Comparison of ENCODE assay signal across 8 mouse cellular contexts in genomic region chr3:103101909-103102308, GRCm38 (mm10). TPM values are rescaled to one million over a fixed set of nuclear protein-coding genes. Genes with fewer than 3 reads are reported as not detected.
DNase-seq lines count a peak whose midpoint lies in the region; ATAC-seq and TF ChIP-seq lines count a peak whose summit lies in the region.

No protein-coding gene starts in this region.

- H3K9me3 ChIP-seq in kidney, embryonic 14.5 days (ENCODE audit: control insufficient read depth, low read length) = no peaks in the 10 kb centered on the region
- H3K9me3 ChIP-seq in MEL (replicated peaks; ENCODE audit: insufficient read depth, low read length) = no peaks in the 10 kb centered on the region
- no peaks in the 10 kb centered on the region for H3K9me3 ChIP-seq in forebrain, embryonic 11.5 days (ENCODE audit: control insufficient read depth, low read length)
- no peaks in the 10 kb centered on the region for H3K9me3 ChIP-seq in limb, embryonic 13.5 days

- no peak for TF ChIP-seq EP300 in MEL (IDR thresholded peaks at IDR 0.05; ENCODE audit: low read depth in 1 of 2, low read length in 2 of 2)

- TF ChIP-seq CTCF in MEL (IDR thresholded peaks at IDR 0.05 in 2 of 3, conservative IDR thresholded peaks at IDR 0.05 in 1 of 3; ENCODE audit: control insufficient read depth in 1 of 3, insufficient read depth in 1 of 3, low read depth in 2 of 3, low read length in 3 of 3, poor library complexity in 1 of 3, severe bottlenecking in 1 of 3) = no peak

- H3K79me2 ChIP-seq in MEL (ENCODE audit: control insufficient read depth, insufficient read depth, low read length, poor library complexity) (no peaks in the 10 kb centered on the region; the same call in 1 of the 2 replicates), myocyte (ENCODE audit: control insufficient read depth, insufficient read depth) (no peaks in the 10 kb centered on the region)

- H3K4me1 ChIP-seq in kidney, embryonic 14.5 days (ENCODE audit: control insufficient read depth, insufficient read depth, low read length) = no peaks in the 10 kb centered on the region
- no peaks in the 10 kb centered on the region for H3K4me1 ChIP-seq in MEL (ENCODE audit: control insufficient read depth in 1 of 2, insufficient read depth in 2 of 2, low read length in 2 of 2)
- H3K4me1 ChIP-seq in forebrain, embryonic 11.5 days (replicated peaks; ENCODE audit: control insufficient read depth, insufficient read depth, low read length) = peaks cover 2% of the 10 kb centered on the region; the same call in 1 of the 2 replicates
- 0 out of 2 replicates have a peak, but pooled peaks cover 13% of the 10 kb centered on the region for H3K4me1 ChIP-seq in limb, embryonic 13.5 days

- ATAC-seq in kidney, embryonic 14.5 days (ENCODE audit: low FRiP score, low TSS enrichment) = peak; percentile 54
- no peak; the same call in 1 of the 2 replicates for ATAC-seq in forebrain, embryonic 11.5 days (replicated peaks; ENCODE audit: low FRiP score)
- ATAC-seq in limb, embryonic 13.5 days (ENCODE audit: low FRiP score, low read depth) = peak; percentile 42; the same call in 1 of the 2 replicates

- no peaks in the 10 kb centered on the region for H3K27me3 ChIP-seq in kidney, embryonic 14.5 days (ENCODE audit: control insufficient read depth, insufficient read depth, low read length)
- H3K27me3 ChIP-seq in MEL (ENCODE audit: control insufficient read depth in 1 of 2, insufficient read depth in 2 of 2, low read length in 2 of 2) (no peaks in the 10 kb centered on the region), myocyte (ENCODE audit: control insufficient read depth, insufficient read depth, insufficient read length) (no peaks in the 10 kb centered on the region)
- H3K27me3 ChIP-seq in forebrain, embryonic 11.5 days (ENCODE audit: control insufficient read depth, insufficient read depth, low read length) = peaks cover 10% of the 10 kb centered on the region; the same call in 1 of the 2 replicates
- H3K27me3 ChIP-seq in limb, embryonic 13.5 days = no peaks in the 10 kb centered on the region

- H3K27ac ChIP-seq in kidney, embryonic 14.5 days (ENCODE audit: low read depth, low read length) = no peak overlapping the region
- no peak overlapping the region for H3K27ac ChIP-seq in MEL (ENCODE audit: control insufficient read depth, low read depth, low read length)
- no peak overlapping the region for H3K27ac ChIP-seq in forebrain, embryonic 11.5 days (ENCODE audit: low read depth, low read length)
- H3K27ac ChIP-seq in limb, embryonic 13.5 days = peak overlapping the region; percentile 81; the same call in 1 of the 2 replicates

- H3K4me2 ChIP-seq in kidney, embryonic 14.5 days (replicated peaks; ENCODE audit: low read depth, low read length) = peak overlapping the region; percentile 97
- peak overlapping the region; percentile 94 for H3K4me2 ChIP-seq in forebrain, embryonic 11.5 days (ENCODE audit: low read depth, low read length, severe bottlenecking)
- H3K4me2 ChIP-seq in limb, embryonic 13.5 days (replicated peaks) = peak overlapping the region; percentile 89
- H3K4me2 ChIP-seq in myocyte (ENCODE audit: low read depth) = peak overlapping the region; percentile 99

- no peak for TF ChIP-seq RAD21 in MEL (IDR thresholded peaks at IDR 0.05; ENCODE audit: low read depth, low read length)

- H3K36me3 ChIP-seq in kidney, embryonic 14.5 days (ENCODE audit: control insufficient read depth, insufficient read depth, low read length) = no peaks in the 10 kb centered on the region
- H3K36me3 ChIP-seq in MEL (ENCODE audit: control insufficient read depth in 1 of 2, insufficient read depth in 2 of 2, low read length in 2 of 2) (peaks cover 0 to 9% of the 10 kb centered on the region in 2 experiments; a peak in 2 of 4 replicates), myocyte (ENCODE audit: control insufficient read depth, insufficient read depth) (no peaks in the 10 kb centered on the region)
- no peaks in the 10 kb centered on the region for H3K36me3 ChIP-seq in forebrain, embryonic 11.5 days (ENCODE audit: control insufficient read depth, insufficient read depth, low read length)
- H3K36me3 ChIP-seq in limb, embryonic 13.5 days = no peaks in the 10 kb centered on the region

- 1% methylated on average over 14 of the region's 14 CpGs for WGBS in kidney, embryonic 14.5 days
- 3% methylated on average over 14 of the region's 14 CpGs for WGBS in forebrain, embryonic 11.5 days
- WGBS in limb, embryonic 13.5 days = under 1% methylated on average over 14 of the region's 14 CpGs

- H3K9ac ChIP-seq in kidney, embryonic 14.5 days (ENCODE audit: low read depth, low read length) = peak overlapping the region; percentile 69
- peak overlapping the region; percentile 56 for H3K9ac ChIP-seq in MEL (ENCODE audit: control insufficient read depth, low read depth, low read length, poor library complexity, severe bottlenecking)
- H3K9ac ChIP-seq in forebrain, embryonic 11.5 days (ENCODE audit: low read length) = peak overlapping the region; percentile 62; the same call in 1 of the 2 replicates
- H3K9ac ChIP-seq in limb, embryonic 13.5 days = peak overlapping the region; percentile 75

- TF ChIP-seq POLR2A in MEL (IDR thresholded peaks at IDR 0.05; ENCODE audit: control insufficient read depth in 1 of 2, insufficient read depth in 1 of 2, low read depth in 1 of 2, low read length in 2 of 2, poor library complexity in 1 of 2) = no peak
- TF ChIP-seq POLR2A in myocyte (IDR thresholded peaks at IDR 0.05; ENCODE audit: insufficient read length, low read depth) = no peak

- peak overlapping the region; percentile 75 for H3K4me3 ChIP-seq in kidney, embryonic 14.5 days (ENCODE audit: low read length)
- H3K4me3 ChIP-seq in MEL (ENCODE audit: control insufficient read depth in 1 of 2, insufficient read depth in 1 of 2, low read depth in 2 of 2, low read length in 2 of 2) (peak overlapping the region; percentile 72 to 73), myocyte (peak overlapping the region; percentile 36)
- peak overlapping the region; percentile 53 for H3K4me3 ChIP-seq in forebrain, embryonic 11.5 days (ENCODE audit: low read depth, low read length)
- peak overlapping the region; percentile 77 for H3K4me3 ChIP-seq in limb, embryonic 13.5 days

- DNase-seq in kidney, postnatal 10 days = no peak
- no peak for DNase-seq in MEL (ENCODE audit: low read depth, low spot score)
- DNase-seq in forebrain, embryonic 11.5 days (ENCODE audit: low spot score) = no peak
- DNase-seq in right cerebral cortex, adult 18-20 months = no peak
- DNase-seq in right cerebral cortex, postnatal 4 days = no peak

- H3ac ChIP-seq in myocyte (ENCODE audit: control insufficient read depth, insufficient read length) = peak overlapping the region; percentile 6

TF ChIP-seq in MEL, 35 proteins besides CTCF, POLR2A, EP300 and RAD21 (continues in another document):
- TF ChIP-seq CHD1 (IDR thresholded peaks at IDR 0.05; ENCODE audit: low read depth, low read length) (no peak), ELF1 (IDR thresholded peaks at IDR 0.05; ENCODE audit: low read depth, low read length) (no peak), CHD2 (IDR thresholded peaks at IDR 0.05; ENCODE audit: low read length) (no peak), TCF12 (IDR thresholded peaks at IDR 0.05; ENCODE audit: low read depth, low read length) (no peak), ZNF384 (IDR thresholded peaks at IDR 0.05; ENCODE audit: low read depth, low read length) (0 out of 2 replicates have a peak, but pooled peaks have one; percentile 50), HCFC1 (IDR thresholded peaks at IDR 0.05; ENCODE audit: low read depth, low read length) (no peak), MEF2A (IDR thresholded peaks at IDR 0.05; ENCODE audit: extremely low read depth, insufficient replicate concordance, low read depth, low read length, poor library complexity, severe bottlenecking) (no peak)

TF ChIP-seq in myocyte, 11 proteins besides CTCF, POLR2A, EP300 and RAD21:
- TF ChIP-seq POLR2AphosphoS2 (IDR thresholded peaks at IDR 0.05; ENCODE audit: insufficient read length, low read depth) = no peak
- TF ChIP-seq SRF (IDR thresholded peaks at IDR 0.05; ENCODE audit: control insufficient read depth, insufficient read length, low read depth) = no peak
- TF ChIP-seq MYOG (IDR thresholded peaks at IDR 0.05; ENCODE audit: control insufficient read depth in 1 of 3, insufficient read depth in 1 of 3, insufficient read length in 2 of 3, low read depth in 2 of 3) = no peak
- no peak for TF ChIP-seq MAX (IDR thresholded peaks at IDR 0.05; ENCODE audit: low read depth)
TF ChIP-seq in myocyte: peak in this region for 0.

RNA-seq across cellular contexts. Expression of gene Dennd2c, which starts 0.5 kb away (rescaled TPM):
- polyA plus RNA-seq in kidney, embryonic 14.5 days (2014; fragmentation: Nextera tagmentation; extraction: Ambion mirVana) = 2.2 and 3.6 TPM in 2 replicates
- 5.0 and 5.2 TPM in 2 replicates for total RNA-seq in MEL (2012; rRNA removed)
- 1 to 10 TPM in 1 of 2 experiments, not detected in 1; 8.0 TPM for polyA plus RNA-seq in MEL (2012; ENCODE audit: insufficient read depth in 1 of 2, insufficient read length in 2 of 2, low read depth in 1 of 2, low replicate concordance in 2 of 2, missing spikeins in 1 of 2)
- polyA plus RNA-seq in forebrain, embryonic 11.5 days (2014; fragmentation: Nextera tagmentation; extraction: Ambion mirVana) = 2.4 and 2.7 TPM in 2 replicates
- 8.3 and 10.1 TPM in 2 replicates for polyA plus RNA-seq in limb, embryonic 13.5 days (2015; fragmentation: Nextera tagmentation; extraction: Ambion mirVana)
- polyA plus RNA-seq in myocyte (2012; fragmentation: generic; extraction: Trizol) = 2.4 TPM

RNA-seq across cellular contexts. Expression of gene Ampd1, which starts 28.1 kb away (rescaled TPM):
- not detected in 2 replicates for polyA plus RNA-seq in kidney, embryonic 14.5 days (2014; fragmentation: Nextera tagmentation; extraction: Ambion mirVana)
- 0.08 TPM in 1 of 2 replicates, not detected in the other for total RNA-seq in MEL (2012; rRNA removed)
- under 1 TPM in 1 of 2 experiments, not detected in 1; 0.18 TPM for polyA plus RNA-seq in MEL (2012; ENCODE audit: insufficient read depth in 1 of 2, insufficient read length in 2 of 2, low read depth in 1 of 2, low replicate concordance in 2 of 2, missing spikeins in 1 of 2)
- polyA plus RNA-seq in forebrain, embryonic 11.5 days (2014; fragmentation: Nextera tagmentation; extraction: Ambion mirVana) = 0.12 TPM in 1 of 2 replicates, not detected in the other
- 1.5 and 1.7 TPM in 2 replicates for polyA plus RNA-seq in limb, embryonic 13.5 days (2015; fragmentation: Nextera tagmentation; extraction: Ambion mirVana)
- polyA plus RNA-seq in myocyte (2012; fragmentation: generic; extraction: Trizol) = 2.4 TPM

RNA-seq across cellular contexts. Expression of gene Nras, which starts 43.8 kb away (rescaled TPM):
- 124 and 135 TPM in 2 replicates for polyA plus RNA-seq in kidney, embryonic 14.5 days (2014; fragmentation: Nextera tagmentation; extraction: Ambion mirVana)
- 92.0 and 95.9 TPM in 2 replicates for total RNA-seq in MEL (2012; rRNA removed)
- polyA plus RNA-seq in MEL (2012; ENCODE audit: insufficient read depth in 1 of 2, insufficient read length in 2 of 2, low read depth in 1 of 2, low replicate concordance in 2 of 2, missing spikeins in 1 of 2) (100 to 1,000 TPM in 1 of 2 experiments, 10 to 100 TPM in 1; 95.3 to 193 TPM), myocyte (2012; fragmentation: generic; extraction: Trizol) (44.5 TPM)
- polyA plus RNA-seq in forebrain, embryonic 11.5 days (2014; fragmentation: Nextera tagmentation; extraction: Ambion mirVana) = 167 and 169 TPM in 2 replicates
- 84.3 and 90.5 TPM in 2 replicates for polyA plus RNA-seq in limb, embryonic 13.5 days (2015; fragmentation: Nextera tagmentation; extraction: Ambion mirVana)
